Mouse (Mus musculus) spleen, adult 2 months (tissue): Measurements from ENCODE around the gene Aktip.

Experiments used
- CTCF ChIP-seq: fragments of 200-500 bp; IDR thresholded peaks from 2 replicates; pipeline ENCODE4 v1.5.1; 2011; ENCODE audit warnings: mild to moderate bottlenecking, inconsistent platforms; ENCODE audit not compliant: insufficient read depth, insufficient read length, insufficient replicate concordance; ENCODE audit errors: extremely low read depth
- POLR2A ChIP-seq: fragments of 200-500 bp; IDR thresholded peaks from 2 replicates; pipeline ENCODE4 v1.6.1; 2011; ENCODE audit warnings: low read depth, low read length, inconsistent platforms

GRCm38 (mm10) chr8:91132731-91133130 is 67.0 kb downstream of the Aktip start:
- no peak for TF ChIP-seq CTCF
- no peak for TF ChIP-seq POLR2A
